Mouse (Mus musculus) C2C12 (cell line): Measurements from ENCODE around the gene Gnb3. TPM values are rescaled to one million over a fixed set of nuclear protein-coding genes. Genes with fewer than 3 reads are reported as not detected.

Experiments
- H3K27me3 ChIP-seq: one replicate; pipeline ENCODE4 v1.6.1; 2011; ENCODE audit not compliant: control insufficient read depth, insufficient read depth, insufficient read length
- H3K36me3 ChIP-seq: one replicate; pipeline ENCODE4 v1.6.1; 2011; ENCODE audit not compliant: control insufficient read depth, insufficient read depth
- H3K4me3 ChIP-seq: one replicate; pipeline ENCODE4 v1.5.1; 2011; ENCODE audit warnings: mild to moderate bottlenecking, control low read depth; ENCODE audit not compliant: poor library complexity, insufficient read depth, severe bottlenecking
- H3K79me2 ChIP-seq: one replicate; pipeline ENCODE4 v1.6.1; 2011; ENCODE audit not compliant: control insufficient read depth, insufficient read depth
- H3K79me3 ChIP-seq: one replicate; pipeline ENCODE4 v1.6.1; 2011; ENCODE audit warnings: low read depth, control low read depth
- H3ac ChIP-seq: one replicate; pipeline ENCODE3; 2011; ENCODE audit warnings: low read depth; ENCODE audit not compliant: control insufficient read depth, insufficient read length
- CEBPB ChIP-seq: IDR thresholded peaks from one replicate; pipeline ENCODE4 v1.6.1; 2011; ENCODE audit warnings: low read depth, mild to moderate bottlenecking, control low read depth, moderate library complexity
- CTCF ChIP-seq: IDR thresholded peaks from one replicate; pipeline ENCODE4 v1.5.1; 2011; ENCODE audit not compliant: control insufficient read depth, insufficient read depth, insufficient read length
- FOSL1 ChIP-seq: IDR thresholded peaks from one replicate; pipeline ENCODE4 v1.8.0; 2011; ENCODE audit warnings: mild to moderate bottlenecking, low read length; ENCODE audit not compliant: poor library complexity, insufficient read depth, severe bottlenecking
- MAX ChIP-seq: IDR thresholded peaks from one replicate; pipeline ENCODE4 v1.6.1; 2011; ENCODE audit warnings: mild to moderate bottlenecking, control low read depth
- MYOD1 ChIP-seq: IDR thresholded peaks from one replicate; pipeline ENCODE4 v1.6.1; 2011; ENCODE audit warnings: low read depth; ENCODE audit not compliant: control insufficient read depth, insufficient read length
- MYOG ChIP-seq: IDR thresholded peaks from one replicate; pipeline ENCODE4 v1.6.1; 2011; ENCODE audit not compliant: control insufficient read depth, insufficient read length; ENCODE audit errors: extremely low read depth
- USF1 ChIP-seq: IDR thresholded peaks from one replicate; pipeline ENCODE4 v1.6.1; 2011; ENCODE audit warnings: low read depth, mild to moderate bottlenecking, control low read depth, moderate library complexity
- polyA plus RNA-seq: library from polyadenylated mRNA; unstranded; fragments of >200 nt; fragmentation: generic; extraction: Trizol; gene quantifications from one replicate; pipeline ENCODE4 v1.2.1, GENCODE M21; 2012; ENCODE audit warnings: missing spikeins

Gene Gnb3
- polyA plus RNA-seq, 1 experiment = not detected

- Histone ChIP-seq H3K4me3 (no peak within 1 kb of the TSS), H3K27me3 (peaks cover 65% of the 10 kb centered on the region)
Measured at GRCm38 (mm10) chr6:124863658-124864298, 23.7 kb upstream of the Gnb3 start, which contains the start of gene Gpr162. Gene Gpr162, minus strand, starts transcription at chr6:124863983.

DNA sequence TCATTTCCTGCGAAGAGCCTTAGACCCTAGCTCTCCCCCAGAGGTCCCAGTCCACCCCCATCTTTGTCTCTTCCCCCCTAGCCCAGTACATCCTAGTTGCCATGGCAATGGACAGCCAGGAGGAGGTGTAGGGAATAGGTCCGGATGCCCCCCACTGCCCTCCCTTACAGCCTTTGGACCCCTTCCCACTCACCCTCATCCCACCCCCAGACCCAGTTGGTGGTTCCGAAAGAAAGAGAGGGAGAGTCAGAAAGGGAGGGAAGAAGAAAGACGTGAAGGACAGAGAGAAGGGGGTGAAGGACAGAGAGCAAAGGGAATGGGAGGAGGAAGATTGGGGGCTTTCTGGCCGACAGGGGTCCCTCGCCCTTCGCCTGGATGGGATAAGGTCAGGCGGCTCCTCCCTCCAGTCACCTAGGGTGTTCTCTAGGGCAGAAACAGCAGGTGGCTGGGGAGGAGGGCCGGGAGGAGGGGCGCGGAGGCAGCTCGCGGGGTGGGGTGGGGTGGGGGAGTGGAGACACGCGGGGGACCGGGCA lies 23.1 kb upstream of the Gnb3 start:
- H3K79me2 ChIP-seq = no peaks in the 10 kb centered on the region
- no peak overlapping the region for H3K4me3 ChIP-seq
- no peak overlapping the region for H3ac ChIP-seq
- H3K36me3 ChIP-seq = no peaks in the 10 kb centered on the region
- H3K79me3 ChIP-seq = no peaks in the 10 kb centered on the region
- TF ChIP-seq MYOD1 (no peak), MYOG (no peak), CTCF (no peak), MAX (no peak), FOSL1 (no peak), CEBPB (no peak), USF1 (no peak)
- H3K27me3 ChIP-seq = peaks cover 64% of the 10 kb centered on the region

More at GRCm38 (mm10) chr6:124863658-124864298, 23.7 kb upstream of the Gnb3 start, which contains the start of gene Gpr162:
- H3ac ChIP-seq = peak within 1 kb of the TSS; percentile 36
- TF ChIP-seq MAX = no peak
- TF ChIP-seq CTCF = no peak
- TF ChIP-seq CEBPB = no peak
- TF ChIP-seq FOSL1 = no peak
- TF ChIP-seq MYOD1 = no peak
- TF ChIP-seq MYOG = no peak
- no peak for TF ChIP-seq USF1
- H3K36me3 ChIP-seq = no peaks in the 10 kb centered on the region
- H3K79me2 ChIP-seq = no peaks in the 10 kb centered on the region
- H3K79me3 ChIP-seq = no peaks in the 10 kb centered on the region

GRCm38 (mm10) chr6:124862406-124863124 lies 22.5 kb upstream of the Gnb3 start:
- H3K4me3 ChIP-seq = no peak overlapping the region
- H3K79me3 ChIP-seq = no peaks in the 10 kb centered on the region
- H3ac ChIP-seq = no peak overlapping the region
- H3K27me3 ChIP-seq = peaks cover 57% of the 10 kb centered on the region
- H3K79me2 ChIP-seq = no peaks in the 10 kb centered on the region
- TF ChIP-seq USF1 (no peak), CTCF (no peak), MYOG (no peak), FOSL1 (no peak), CEBPB (no peak), MAX (no peak), MYOD1 (no peak)
- no peaks in the 10 kb centered on the region for H3K36me3 ChIP-seq

- Histone ChIP-seq H3K79me2 (no peaks in the 10 kb centered on the region), H3K4me3 (no peak overlapping the region), H3K79me3 (no peaks in the 10 kb centered on the region), H3K36me3 (no peaks in the 10 kb centered on the region), H3K27me3 (peaks cover 50% of the 10 kb centered on the region), H3ac (no peak overlapping the region)
- TF ChIP-seq FOSL1 = no peak
- TF ChIP-seq CTCF = no peak
- no peak for TF ChIP-seq MAX
- TF ChIP-seq USF1 = no peak
- TF ChIP-seq CEBPB = no peak
Measured at GRCm38 (mm10) chr6:124861802-124862201, 21.7 kb upstream of the Gnb3 start.

DNA sequence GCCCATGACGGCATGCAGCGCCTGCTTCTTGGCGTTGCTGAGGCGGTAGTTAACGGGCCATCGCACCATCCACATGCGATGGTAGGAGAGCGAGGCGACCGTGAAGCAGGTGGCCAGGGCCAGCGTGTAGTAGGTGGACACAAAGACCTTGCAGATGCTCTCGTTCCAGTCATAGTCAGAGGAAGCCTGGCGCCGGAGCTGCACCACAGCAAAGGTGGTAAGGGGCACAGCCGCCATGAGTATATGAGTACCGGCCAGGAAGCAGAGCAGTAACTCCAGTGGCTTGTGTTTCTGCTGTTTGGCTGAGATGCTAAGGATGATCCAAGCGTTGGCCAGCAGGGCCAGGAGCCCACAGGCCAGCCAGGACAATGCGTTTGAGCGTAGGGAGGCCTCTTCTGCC lies 21.2 kb upstream of the Gnb3 start:
- TF ChIP-seq USF1 = no peak
- no peak for TF ChIP-seq MAX
- no peak for TF ChIP-seq CEBPB
- no peak for TF ChIP-seq MYOD1
- TF ChIP-seq FOSL1 = no peak
- no peak for TF ChIP-seq MYOG
- no peak for TF ChIP-seq CTCF
- no peak overlapping the region for H3K4me3 ChIP-seq
- no peaks in the 10 kb centered on the region for H3K79me2 ChIP-seq
- no peaks in the 10 kb centered on the region for H3K79me3 ChIP-seq
- H3K27me3 ChIP-seq = peaks cover 44% of the 10 kb centered on the region
- no peak overlapping the region for H3ac ChIP-seq
- no peaks in the 10 kb centered on the region for H3K36me3 ChIP-seq
